Mouse (Mus musculus) neural tube, embryonic 10.5 days (tissue): Measurements from ENCODE around the gene Gm17428.
"Not testable (repeated sequence)": the region's sequence is repeated elsewhere in the genome, so short reads cannot be mapped to it uniquely, and the experiment has no call there.

ENCODE experiments used
- DNase-seq: peaks from one replicate; pipeline ENCODE4 v3.0.0-alpha.2; 2017; ENCODE audit warnings: low spot score; ENCODE audit errors: extremely low spot score

Gene Gm17428

DNA sequence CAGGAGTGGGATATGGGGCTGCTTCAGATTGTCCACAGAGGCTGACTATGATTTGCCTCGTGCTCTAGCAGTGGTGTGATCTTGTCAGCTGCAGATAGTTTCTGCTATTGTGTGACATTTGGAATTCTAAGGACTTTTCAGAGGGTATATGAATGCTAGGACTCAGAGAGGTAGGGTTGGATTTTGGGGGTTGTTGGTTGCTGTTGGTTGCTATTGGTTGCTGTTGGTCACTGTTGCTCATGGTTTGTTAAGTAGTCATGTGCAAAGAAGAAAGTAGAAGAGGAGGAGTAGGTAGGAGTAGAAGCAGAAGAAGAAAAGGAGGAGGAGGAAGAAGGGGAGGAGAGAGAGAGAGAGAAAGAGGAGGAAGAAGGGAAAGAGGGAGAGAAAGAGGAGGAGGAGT, at the start of gene Gm17428:
Gm17428 (plus strand) TSS at position 301 of the 400 bp plus-strand sequence.
- DNase-seq, result no peak

GRCm38 (mm10) chr14:54927296-54927695, 49.4 kb upstream of the Gm17428 start:
- no peak for DNase-seq

DNA sequence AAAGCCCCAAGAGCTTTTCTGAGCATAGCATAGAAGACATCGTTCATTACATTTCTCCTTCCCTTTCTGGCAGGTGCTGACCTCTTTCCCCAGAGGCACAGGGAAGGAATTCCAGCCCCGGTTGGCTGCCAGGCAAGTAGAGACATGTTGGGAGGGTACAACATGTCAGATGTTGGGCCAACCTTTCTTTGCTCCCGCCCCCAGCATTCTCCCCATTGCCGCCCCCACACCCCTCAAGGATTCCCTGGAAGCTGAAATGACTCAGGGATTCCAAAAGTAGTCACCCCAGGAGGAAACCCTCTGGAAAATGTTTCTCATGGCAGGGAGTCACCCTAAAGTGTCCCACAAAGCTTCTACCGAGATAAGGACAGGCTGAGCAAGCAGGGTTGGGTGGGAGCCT, 46.9 kb upstream of the Gm17428 start:
- no peak for DNase-seq

DNA sequence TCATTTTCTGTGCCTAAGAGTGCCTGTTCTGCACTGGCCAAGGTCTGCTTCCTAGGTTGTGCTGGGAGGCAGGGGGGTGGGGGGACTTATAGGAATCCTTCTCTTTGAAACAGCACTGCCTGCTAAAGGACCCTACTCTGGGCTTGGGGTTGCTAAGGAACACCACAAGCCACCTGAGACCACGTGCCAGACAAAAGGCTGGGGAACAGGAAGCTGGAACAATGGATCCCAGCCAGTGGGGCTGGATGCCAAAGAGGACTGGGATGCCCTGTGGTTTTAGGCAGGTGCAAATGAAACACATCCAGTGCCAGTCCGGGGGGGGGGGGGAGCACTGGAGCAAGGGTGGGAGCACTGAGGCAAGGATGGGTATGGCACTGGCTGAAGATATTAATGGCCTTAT, 46.3 kb upstream of the Gm17428 start:
- no peak for DNase-seq

DNA sequence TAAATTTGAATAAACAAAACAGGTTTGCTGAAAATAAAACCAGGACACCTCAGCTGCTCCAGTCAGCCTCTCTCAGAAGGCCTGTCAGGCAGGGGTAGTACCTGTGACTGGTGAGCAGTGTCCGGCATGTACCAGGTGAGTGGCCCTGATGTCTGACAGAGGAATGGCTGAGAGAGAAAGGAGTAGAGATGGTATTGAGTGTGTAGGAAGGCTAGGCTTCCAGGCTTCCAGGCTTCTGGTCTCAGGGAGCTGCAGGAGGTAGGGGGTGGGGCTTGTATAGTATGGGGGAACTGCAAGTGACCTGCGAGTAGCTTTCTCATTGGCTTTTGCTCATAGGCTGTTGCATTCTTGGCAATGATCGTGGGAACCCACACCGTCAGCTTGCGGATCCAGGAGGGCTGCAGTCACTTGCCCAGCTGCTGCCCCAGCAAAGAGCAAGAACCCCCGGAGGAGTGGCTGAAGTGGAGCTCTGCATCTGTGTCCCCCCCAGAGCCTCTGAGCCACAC, 44.0 kb upstream of the Gm17428 start, which contains the start of gene Il25:
Il25 (plus strand) TSS at position 51 of the 506 bp plus-strand sequence.
- no peak for DNase-seq

GRCm38 (mm10) chr14:54935904-54936830, 40.6 kb upstream of the Gm17428 start, which contains the start of gene Cmtm5:
Cmtm5 (plus strand) TSS chr14:54936261.
- DNase-seq, result peak; percentile 23

- DNase-seq, result peak; percentile 21
Observed at GRCm38 (mm10) chr14:54936831-54937160, 39.9 kb upstream of the Gm17428 start.

DNA sequence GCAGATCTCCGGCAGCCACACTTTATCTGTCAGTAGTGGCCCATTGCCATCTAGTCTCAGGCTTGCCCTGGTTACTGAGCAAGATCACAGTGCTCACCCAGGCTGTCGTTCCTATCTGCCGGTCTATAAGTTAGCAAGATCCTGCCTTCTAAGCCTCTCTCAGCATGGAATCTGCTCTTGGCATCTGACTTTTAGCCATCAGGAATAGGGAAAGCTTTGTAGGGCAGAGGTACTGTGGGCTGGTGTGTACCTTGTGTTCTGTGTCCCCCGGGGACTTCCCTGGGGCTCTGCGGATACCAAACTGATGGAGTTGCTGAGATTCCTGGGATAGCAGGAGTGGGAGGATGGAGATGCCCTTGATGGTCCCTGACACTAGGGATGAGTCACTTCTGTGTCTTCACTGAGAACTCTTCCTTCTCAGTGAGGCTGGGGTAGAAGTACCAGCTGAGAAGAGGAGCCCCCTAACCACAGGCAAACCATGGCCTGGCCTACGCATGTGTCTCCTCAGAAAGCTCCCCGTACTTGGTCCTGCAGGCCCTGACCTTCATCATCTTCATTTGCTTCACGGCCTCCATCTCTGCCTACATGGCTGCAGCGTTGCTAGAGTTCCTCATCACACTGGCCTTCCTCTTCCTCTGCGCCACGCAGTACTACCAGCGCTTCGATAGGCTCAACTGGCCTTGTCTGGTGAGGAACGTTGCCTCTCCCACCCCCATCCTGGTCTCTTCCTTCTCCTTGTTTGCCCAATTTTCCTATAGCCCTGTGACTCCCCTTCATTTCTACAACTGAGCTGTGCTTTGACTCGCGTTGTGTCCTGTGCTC, 39.2 kb upstream of the Gm17428 start:
- no peak for DNase-seq

GRCm38 (mm10) chr14:54938431-54939219, 38.1 kb upstream of the Gm17428 start:
- DNase-seq, result no peak

GRCm38 (mm10) chr14:54939434-54940175, 37.1 kb upstream of the Gm17428 start:
- peak; percentile 60 for DNase-seq

DNA sequence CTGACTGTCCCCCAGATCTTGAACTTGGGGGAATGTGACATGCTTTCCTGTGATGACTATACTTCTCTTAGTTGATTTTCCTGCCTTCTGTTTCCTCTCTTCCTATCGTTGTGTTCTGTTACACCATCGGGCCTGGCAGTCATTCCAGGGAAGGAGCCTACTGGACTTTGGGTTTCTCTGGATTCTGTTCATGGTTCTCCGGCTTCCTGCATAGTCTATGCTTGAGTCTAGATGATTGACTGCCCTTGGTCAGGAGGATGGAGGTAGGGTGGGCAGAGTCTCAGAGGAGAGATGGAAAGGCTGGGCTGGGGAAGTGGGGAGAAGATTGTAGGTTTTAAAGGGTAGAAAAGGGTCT, 36.6 kb upstream of the Gm17428 start:
- no peak for DNase-seq

GRCm38 (mm10) chr14:54941024-54941978, 35.4 kb upstream of the Gm17428 start:
- DNase-seq, result no peak

DNA sequence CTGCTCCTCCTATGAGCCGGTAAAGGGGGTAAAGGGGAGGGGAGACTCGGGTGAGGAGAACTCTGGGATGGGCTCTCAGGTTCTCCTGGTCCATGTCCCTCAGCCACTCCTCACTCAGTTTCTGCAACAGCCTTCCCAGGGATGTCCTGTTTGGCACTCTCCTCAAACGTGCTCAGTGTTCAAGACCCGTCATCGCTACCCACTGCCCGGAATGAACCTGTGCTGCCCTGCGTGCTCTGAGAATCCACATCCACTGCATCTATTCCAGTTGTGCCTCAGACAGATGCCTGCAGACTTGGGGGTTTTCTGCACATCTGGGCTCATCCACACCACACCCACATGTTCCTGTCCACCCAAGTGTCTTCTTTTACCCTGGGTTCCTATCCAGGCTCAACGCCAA, 34.3 kb upstream of the Gm17428 start:
- DNase-seq, result no peak

DNA sequence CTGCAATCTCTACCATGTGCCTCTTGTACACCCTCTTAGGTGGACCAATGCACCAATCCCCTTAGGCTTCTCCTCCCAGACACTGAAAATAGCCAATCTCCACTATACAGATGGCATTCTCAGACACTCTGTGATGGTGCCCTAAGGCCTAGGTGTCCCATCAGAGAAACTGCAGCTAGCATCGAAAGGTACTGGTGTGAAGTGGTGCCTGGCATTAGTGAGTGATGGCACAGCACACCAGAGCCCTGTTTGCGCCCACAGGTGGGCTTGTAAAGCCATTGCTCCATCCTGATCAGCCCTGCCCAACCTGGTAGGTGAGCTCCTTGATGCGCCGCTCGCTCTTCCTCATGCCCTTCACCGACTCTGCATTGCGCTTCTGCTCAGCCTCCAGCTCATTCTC, 32.8 kb upstream of the Gm17428 start:
- DNase-seq, result no peak

DNA sequence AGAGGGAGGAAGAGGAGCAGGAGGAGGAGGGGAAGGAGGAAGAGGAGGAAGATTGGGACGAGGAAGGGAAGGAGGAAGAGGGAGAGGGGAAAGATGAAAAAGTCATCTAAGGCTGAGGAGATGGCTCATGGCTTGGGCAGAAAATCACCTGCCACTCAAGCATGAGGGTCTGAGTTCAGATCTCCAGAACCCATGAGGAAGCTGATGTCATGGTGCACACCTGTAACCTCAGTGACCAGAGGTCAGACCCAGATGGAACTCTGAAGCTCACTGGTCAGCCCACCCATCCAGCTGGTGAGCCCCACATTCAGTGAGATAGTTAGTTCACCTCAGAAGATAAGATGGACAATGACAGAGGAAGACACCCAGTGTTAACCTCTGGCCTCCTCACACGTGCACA, 31.8 kb upstream of the Gm17428 start:
- no peak for DNase-seq

- DNase-seq, result no peak
Observed at GRCm38 (mm10) chr14:54945975-54946704, 30.6 kb upstream of the Gm17428 start.

DNA sequence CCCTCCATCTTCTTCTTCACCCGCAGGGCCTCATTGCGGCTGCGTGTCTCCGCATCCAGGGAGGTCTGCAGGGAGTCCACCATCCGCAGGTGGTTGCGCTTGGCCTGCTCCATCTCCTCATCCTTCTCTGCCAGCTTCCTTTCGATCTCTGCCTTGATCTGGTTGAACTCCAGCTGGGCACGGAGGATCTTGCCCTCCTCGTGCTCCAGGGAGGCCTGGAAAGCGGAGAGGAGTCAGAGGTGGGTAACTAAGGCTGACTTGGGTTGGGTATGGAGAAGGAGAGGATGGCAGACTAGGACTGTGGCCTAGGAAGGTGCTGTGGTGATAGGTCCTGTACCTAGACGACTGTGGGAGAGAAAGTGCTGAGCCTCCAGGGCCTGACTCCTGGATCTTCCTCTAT, 29.7 kb upstream of the Gm17428 start:
- DNase-seq, result not testable (repeated sequence)

GRCm38 (mm10) chr14:54948781-54949180, 28.0 kb upstream of the Gm17428 start:
- no peak for DNase-seq

DNA sequence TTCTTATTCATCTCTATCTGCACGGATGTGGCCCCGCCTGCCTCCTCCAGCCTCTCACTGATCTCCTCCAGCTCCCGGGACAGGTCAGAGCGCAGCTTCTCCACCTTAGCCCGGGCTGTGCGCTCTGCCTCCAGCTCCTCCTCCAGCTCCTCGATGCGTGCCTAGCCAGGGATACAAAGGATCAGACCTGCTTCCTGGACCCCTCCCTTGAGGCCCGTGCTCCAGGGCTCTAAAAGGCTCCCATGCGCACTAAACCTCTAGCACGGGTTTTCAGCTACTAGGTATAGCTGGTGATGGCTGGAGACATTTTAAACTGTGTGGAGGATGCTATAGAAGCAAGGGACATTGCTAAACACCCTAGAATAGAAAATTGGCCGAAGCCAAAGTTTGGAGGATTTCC, 26.2 kb upstream of the Gm17428 start:
- DNase-seq, result no peak
